Mouse (Mus musculus) lung, adult 2 months (tissue): ENCODE measurements around the gene Unc5cl.

Experiments used
- CTCF ChIP-seq: fragments of 200-500 bp; IDR thresholded peaks from 2 replicates; pipeline ENCODE4 v1.5.1; 2011; ENCODE audit warnings: mild to moderate bottlenecking, low read length, control low read depth; ENCODE audit not compliant: insufficient read depth
- POLR2A ChIP-seq: fragments of 200-500 bp; IDR thresholded peaks from 2 replicates; pipeline ENCODE4 v1.6.1; 2011; ENCODE audit warnings: low read depth, mild to moderate bottlenecking, control low read depth, low read length, borderline replicate concordance; ENCODE audit errors: extremely low read depth

DNA sequence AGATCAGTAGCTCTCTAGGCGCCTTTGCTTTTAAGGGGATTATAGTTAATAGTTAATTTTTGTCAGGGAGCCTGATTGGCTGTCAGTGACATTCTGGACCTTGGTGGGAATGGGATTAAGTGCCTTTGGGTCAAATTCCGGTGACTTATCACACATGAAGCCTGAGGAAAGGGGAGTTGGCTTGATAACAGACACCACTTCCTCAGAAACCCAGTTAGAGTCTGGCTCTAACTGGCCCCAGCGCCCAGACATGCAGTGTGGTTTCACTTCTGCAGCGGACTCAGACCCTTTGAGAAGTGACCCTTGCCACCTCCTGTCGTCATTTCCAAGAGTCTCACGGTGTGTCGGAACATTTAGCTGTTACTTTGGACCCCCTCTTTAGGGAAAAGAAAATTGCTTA, 36.5 kb upstream of the Unc5cl start:
- TF ChIP-seq CTCF, result no peak
- TF ChIP-seq POLR2A, result no peak
